Comparison of ENCODE assay signal across 18 mouse cellular contexts in the genomic region with DNA sequence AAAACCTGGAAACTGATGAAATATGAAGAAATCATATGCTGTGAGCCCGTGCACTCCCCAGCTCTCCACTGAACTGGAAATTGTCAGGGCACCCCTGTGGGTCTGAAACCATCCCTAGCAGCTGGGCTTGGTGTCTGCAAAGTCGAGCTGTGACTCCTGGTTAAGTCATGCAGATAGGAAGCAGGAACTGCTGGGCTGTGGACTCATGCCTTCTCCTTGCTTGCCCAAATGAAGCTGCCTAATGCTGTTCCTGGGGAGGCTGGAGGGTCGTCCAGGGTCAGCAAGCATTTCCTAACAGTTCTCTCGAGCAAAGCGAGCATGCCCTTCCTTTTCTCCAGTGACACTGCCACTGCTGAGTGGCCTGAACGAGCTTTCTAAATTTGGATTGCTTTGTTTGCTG.
DNase-seq lines count a peak whose midpoint lies in the region; ATAC-seq and TF ChIP-seq lines count a peak whose summit lies in the region.
"Had no signal": no experiment of that assay in that cellular context is flagged by ENCODE, and none has a peak within 500 bp of the region (broad histone marks: within the 10 kb centered on the region; RNA-seq: fewer than 3 reads in every experiment).

No protein-coding gene starts in this region.

- H3K27me3 ChIP-seq in heart, embryonic 10.5 days (ENCODE audit: insufficient read depth, poor library complexity, severe bottlenecking): no peaks in the 10 kb centered on the region
- no peaks in the 10 kb centered on the region for H3K27me3 ChIP-seq in heart, embryonic 12.5 days (replicated peaks)
- no peaks in the 10 kb centered on the region for H3K27me3 ChIP-seq in cerebellum, adult 2 months (ENCODE audit: control insufficient read depth, insufficient read depth, low read length)
- H3K27me3 ChIP-seq: embryonic facial prominence, embryonic 15.5 days; hindbrain, embryonic 15.5 days; limb, embryonic 15.5 days had no signal

- H3K4me2 ChIP-seq in heart, embryonic 12.5 days: no peak overlapping the region
- H3K4me2 ChIP-seq: embryonic facial prominence, embryonic 15.5 days; hindbrain, embryonic 15.5 days; limb, embryonic 15.5 days had no signal

- WGBS in heart, embryonic 10.5 days: 32% methylated on average over 6 of the region's 6 CpGs
- WGBS in heart, embryonic 12.5 days: 26% methylated on average over 6 of the region's 6 CpGs
- WGBS in cerebellum, adult 2 months: 15% methylated on average over 6 of the region's 6 CpGs

- peaks cover 4% of the 10 kb centered on the region; the same call in 1 of the 2 replicates for H3K4me1 ChIP-seq in heart, embryonic 10.5 days
- H3K4me1 ChIP-seq in heart, embryonic 12.5 days (replicated peaks): peaks cover 5% of the 10 kb centered on the region; the same call in 1 of the 2 replicates
- no peaks in the 10 kb centered on the region for H3K4me1 ChIP-seq in cerebellum, adult 2 months (ENCODE audit: control insufficient read depth, insufficient read depth, low read length)
- H3K4me1 ChIP-seq: embryonic facial prominence, embryonic 15.5 days; hindbrain, embryonic 15.5 days; limb, embryonic 15.5 days had no signal

- ATAC-seq in heart, embryonic 12.5 days (ENCODE audit: insufficient number of reproducible peaks, low FRiP score): no peak

- no peaks in the 10 kb centered on the region for H3K9me3 ChIP-seq in heart, embryonic 10.5 days
- no peaks in the 10 kb centered on the region for H3K9me3 ChIP-seq in heart, embryonic 12.5 days (replicated peaks)
- H3K9me3 ChIP-seq: embryonic facial prominence, embryonic 15.5 days; forebrain, embryonic 10.5 days; hindbrain, embryonic 15.5 days; limb, embryonic 15.5 days had no signal

- H3K4me3 ChIP-seq in heart, embryonic 10.5 days: no peak overlapping the region
- H3K4me3 ChIP-seq in heart, embryonic 12.5 days: no peak overlapping the region
- no peak overlapping the region for H3K4me3 ChIP-seq in cerebellum, adult 2 months (replicated peaks; ENCODE audit: insufficient read depth, low read depth, low read length)
- H3K4me3 ChIP-seq: embryonic facial prominence, embryonic 15.5 days; forebrain, embryonic 10.5 days; hindbrain, embryonic 15.5 days; limb, embryonic 15.5 days had no signal

- DNase-seq in heart, embryonic 10.5 days (ENCODE audit: low spot score): no peak
- DNase-seq in kidney, adult 11 months: peak; percentile 6
- DNase-seq in kidney, postnatal 36 days: no peak
- peak; percentile 24 for DNase-seq in embryo, embryonic 10.5 days (ENCODE audit: low spot score)
- peak; percentile 14 for DNase-seq in kidney, postnatal 10 days
- DNase-seq in spleen, postnatal 14 days (ENCODE audit: low spot score in 2 of 2): no peak
- DNase-seq in cerebellum, adult 2 months: no peak
- DNase-seq: adrenal gland, postnatal 25 days; cerebellum, adult 18-20 months; lung, postnatal 10 days; right cerebral cortex, postnatal 25 days; thymus, postnatal 14 days had no signal

- no peak for TF ChIP-seq CTCF in cerebellum, adult 2 months (IDR thresholded peaks at IDR 0.05; ENCODE audit: borderline replicate concordance, insufficient read depth, low read depth, low read length)

- no peaks in the 10 kb centered on the region for H3K36me3 ChIP-seq in heart, embryonic 10.5 days
- H3K36me3 ChIP-seq in heart, embryonic 12.5 days: no peaks in the 10 kb centered on the region
- H3K36me3 ChIP-seq: embryonic facial prominence, embryonic 15.5 days; forebrain, embryonic 10.5 days; hindbrain, embryonic 15.5 days; limb, embryonic 15.5 days had no signal

- H3K9ac ChIP-seq in heart, embryonic 12.5 days: no peak overlapping the region
- H3K9ac ChIP-seq: embryonic facial prominence, embryonic 15.5 days; hindbrain, embryonic 15.5 days; limb, embryonic 15.5 days had no signal

- H3K27ac ChIP-seq in heart, embryonic 10.5 days: peak overlapping the region; percentile 17; the same call in 1 of the 2 replicates
- H3K27ac ChIP-seq in heart, embryonic 12.5 days (ENCODE audit: poor library complexity, severe bottlenecking): no peak overlapping the region
- no peak overlapping the region for H3K27ac ChIP-seq in cerebellum, adult 2 months (ENCODE audit: insufficient read depth, low read length)
- H3K27ac ChIP-seq: embryonic facial prominence, embryonic 15.5 days; forebrain, embryonic 10.5 days; hindbrain, embryonic 15.5 days; limb, embryonic 15.5 days; stomach, postnatal 0 days had no signal

- no peak for TF ChIP-seq POLR2A in cerebellum, adult 2 months (IDR thresholded peaks at IDR 0.05; ENCODE audit: borderline replicate concordance, insufficient read depth, low read length)

Comparison
In these comparisons a context has a peak if more than half of its experiments do, and no peak if none do; other contexts are left out.
1. DNase-seq: peak in kidney, adult 11 months (single experiment), embryo, embryonic 10.5 days (single experiment) and kidney, postnatal 10 days (single experiment); none in heart, embryonic 10.5 days (single experiment), kidney, postnatal 36 days (0 of 2), spleen, postnatal 14 days (0 of 2) and cerebellum, adult 2 months (0 of 2).